Mouse (Mus musculus) neural tube, embryonic 10.5 days (tissue): ENCODE results near the gene Pou4f1.

Experiments used
- DNase-seq: peaks from one replicate; pipeline ENCODE4 v3.0.0-alpha.2; 2017; ENCODE audit warnings: low spot score; ENCODE audit errors: extremely low spot score

Pou4f1 gene

GRCm38 (mm10) chr14:104456976-104457375, 10.8 kb downstream of the Pou4f1 start:
- peak; percentile 49 for DNase-seq

- DNase-seq: peak; percentile 73
Observed at GRCm38 (mm10) chr14:104453824-104454223, 14.0 kb downstream of the Pou4f1 start.

GRCm38 (mm10) chr14:104434293-104434692, 33.5 kb downstream of the Pou4f1 start:
- no peak for DNase-seq

DNA sequence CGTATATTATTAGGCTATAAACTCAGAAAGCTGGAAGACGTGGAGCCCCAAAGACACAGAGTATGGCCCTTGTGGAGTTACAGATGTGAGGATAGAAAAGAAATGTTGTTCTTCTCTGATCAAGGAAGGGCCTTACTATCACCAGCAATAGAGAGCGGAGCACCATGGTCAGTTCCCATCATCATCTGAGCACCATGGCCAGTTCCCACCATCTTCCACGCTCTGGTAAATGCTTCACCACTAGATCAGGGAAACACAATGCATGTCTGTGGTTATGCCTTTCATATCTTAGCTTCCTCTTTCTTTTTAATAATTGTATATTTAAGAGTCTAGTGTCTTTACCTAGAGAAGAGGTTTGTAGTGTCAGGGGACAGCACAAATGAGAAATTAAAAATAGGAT, 37.0 kb downstream of the Pou4f1 start:
- no peak for DNase-seq

- no peak for DNase-seq
Observed at GRCm38 (mm10) chr14:104423688-104424470, 43.9 kb downstream of the Pou4f1 start.
